In the genomic region with DNA sequence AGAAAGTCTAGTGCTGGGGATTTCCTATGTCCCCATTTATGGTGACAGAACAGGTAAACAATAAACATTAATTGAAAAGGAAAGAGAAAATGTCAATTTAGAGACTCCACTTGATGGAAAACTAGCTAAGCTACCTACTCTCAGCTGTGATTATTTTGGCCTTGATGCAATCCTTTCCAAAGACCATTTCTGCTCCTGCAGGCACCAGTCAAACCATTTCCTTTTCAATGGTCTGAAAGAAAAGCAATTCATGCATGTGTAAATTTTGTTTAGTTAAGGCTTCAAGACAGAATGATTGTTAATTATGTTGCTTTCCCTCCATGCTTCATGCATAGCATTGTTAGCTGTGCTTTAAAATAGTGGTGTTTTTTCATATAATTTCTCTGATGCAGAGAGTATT, we compare ENCODE assay signal across 18 mouse cellular contexts.
"Had no signal": no experiment of that assay in that cellular context is flagged by ENCODE, and none has a peak within 500 bp of the region (broad histone marks: within the 10 kb centered on the region; RNA-seq: fewer than 3 reads in every experiment).

No protein-coding gene starts in this region.

- H3K9ac ChIP-seq: lung, embryonic 14.5 days; midbrain, embryonic 12.5 days; neural tube, embryonic 13.5 days; neural tube, embryonic 15.5 days; stomach, embryonic 15.5 days had no signal

- H3K9me3 ChIP-seq: midbrain, embryonic 10.5 days; midbrain, embryonic 12.5 days; neural tube, embryonic 13.5 days; neural tube, embryonic 15.5 days; stomach, embryonic 15.5 days had no signal

- ATAC-seq: midbrain, embryonic 16.5 days had no signal

- H3K4me3 ChIP-seq: midbrain, embryonic 10.5 days; midbrain, embryonic 12.5 days; myocyte; neural tube, embryonic 13.5 days; neural tube, embryonic 15.5 days; stomach, embryonic 15.5 days had no signal

- H3K27ac ChIP-seq: midbrain, embryonic 10.5 days; midbrain, embryonic 12.5 days; neural tube, embryonic 13.5 days; neural tube, embryonic 15.5 days; stomach, embryonic 15.5 days; stomach, postnatal 0 days had no signal

- H3K27me3 ChIP-seq: midbrain, embryonic 12.5 days; neural tube, embryonic 13.5 days; neural tube, embryonic 15.5 days; stomach, embryonic 15.5 days had no signal

- H3K4me2 ChIP-seq: lung, embryonic 14.5 days; midbrain, embryonic 12.5 days; neural tube, embryonic 13.5 days; neural tube, embryonic 15.5 days; stomach, embryonic 15.5 days had no signal

- H3K36me3 ChIP-seq: midbrain, embryonic 10.5 days; midbrain, embryonic 12.5 days; neural tube, embryonic 13.5 days; neural tube, embryonic 15.5 days; stomach, embryonic 15.5 days had no signal

- H3K4me1 ChIP-seq: neural tube, embryonic 13.5 days; neural tube, embryonic 15.5 days; stomach, embryonic 15.5 days had no signal

- DNase-seq: lung, adult 18-20 months; lung, embryonic 14.5 days; lung, postnatal 10 days; lung, postnatal 4 days; midbrain, embryonic 14.5 days; retina, postnatal 1 day; right cerebral cortex, adult 18-20 months; thymus, adult 2 months; thymus, postnatal 25 days; thymus, postnatal 4 days had no signal
